Mouse (Mus musculus) gastrocnemius, postnatal 4 days (tissue): ENCODE data around the gene Clptm1. TPM values are rescaled to one million over a fixed set of nuclear protein-coding genes. Genes with fewer than 3 reads are reported as not detected.

Source experiments
- DNase-seq, 2 experiments: peaks; one replicate each; pipeline ENCODE4 v3.0.0; 2021 to 2022; ENCODE audit warnings: low spot score in 2 of 2, mixed read lengths in 2 of 2
- total RNA-seq, 2 experiments: library from RNA; stranded (reverse); gene quantifications; 2 replicates each; pipeline ENCODE4 v1.2.3; 2021

Clptm1 gene
- total RNA-seq, 2 experiments from 2014 or later = 51.9 to 62.0 TPM

DNA sequence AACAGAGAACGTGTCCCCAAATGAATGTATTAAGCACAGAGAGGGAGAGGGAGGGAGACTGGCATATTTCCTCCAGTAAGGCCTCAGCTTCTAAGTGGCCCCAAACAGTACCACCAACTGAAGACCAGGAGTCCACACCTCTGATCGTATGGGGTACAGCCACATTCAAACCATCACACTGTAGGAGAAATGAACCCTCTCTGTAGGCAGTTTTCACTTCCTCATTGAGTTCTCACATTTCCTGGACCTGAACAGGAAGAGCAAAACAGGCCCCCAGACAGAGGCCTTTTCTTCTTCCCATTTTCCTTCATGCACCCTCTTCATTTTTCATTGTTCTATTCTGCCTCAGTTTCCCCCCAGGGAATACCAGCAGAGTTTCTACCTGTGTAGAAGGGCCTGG lies 2.6 kb upstream of the Clptm1 start:
- no peak for DNase-seq

DNA sequence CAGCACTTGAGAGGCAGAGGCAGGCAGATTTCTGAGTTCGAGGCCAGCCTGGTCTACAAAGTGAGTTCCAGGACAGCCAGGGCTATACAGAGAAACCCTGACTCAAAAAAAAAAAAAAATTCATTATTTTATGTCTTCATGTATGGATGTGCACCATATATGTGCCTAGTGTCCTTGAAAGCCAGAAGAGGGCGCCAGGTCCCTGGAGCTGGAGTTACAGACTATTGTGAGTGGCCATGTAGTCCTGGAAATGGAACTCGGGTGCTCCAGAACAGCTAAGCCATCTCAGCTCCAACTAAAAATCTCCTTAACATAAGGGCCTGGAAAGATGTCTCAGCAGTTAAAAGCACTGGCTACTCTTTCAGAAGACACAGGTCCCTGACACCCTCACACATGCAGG lies 1.9 kb upstream of the Clptm1 start:
- DNase-seq = no peak

DNA sequence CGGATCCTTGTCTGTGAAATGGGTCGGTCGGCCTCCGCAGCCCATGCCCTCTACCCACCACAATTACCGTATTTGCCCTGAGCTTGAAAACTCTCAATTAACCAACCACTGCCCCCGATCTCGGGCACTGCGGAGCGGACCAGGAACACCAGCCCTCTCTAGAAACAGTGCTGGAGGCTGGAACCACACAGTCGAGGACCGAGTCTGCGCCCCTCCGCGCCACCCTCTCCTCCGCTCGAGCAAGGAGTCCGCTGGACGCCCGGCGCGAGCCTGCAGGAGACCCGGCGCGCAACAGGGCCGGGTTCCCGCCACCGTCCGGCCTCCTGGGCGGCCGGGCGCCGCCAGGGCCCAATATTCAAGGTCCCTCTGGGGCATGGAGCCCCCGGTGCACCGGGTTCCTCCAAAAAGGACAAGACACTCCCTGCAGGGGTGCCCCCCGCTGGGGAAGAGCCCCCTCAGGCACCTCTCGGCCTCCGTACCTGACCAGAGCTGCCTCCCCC lies 328 bp downstream of the Clptm1 start:
- no peak for DNase-seq

DNA sequence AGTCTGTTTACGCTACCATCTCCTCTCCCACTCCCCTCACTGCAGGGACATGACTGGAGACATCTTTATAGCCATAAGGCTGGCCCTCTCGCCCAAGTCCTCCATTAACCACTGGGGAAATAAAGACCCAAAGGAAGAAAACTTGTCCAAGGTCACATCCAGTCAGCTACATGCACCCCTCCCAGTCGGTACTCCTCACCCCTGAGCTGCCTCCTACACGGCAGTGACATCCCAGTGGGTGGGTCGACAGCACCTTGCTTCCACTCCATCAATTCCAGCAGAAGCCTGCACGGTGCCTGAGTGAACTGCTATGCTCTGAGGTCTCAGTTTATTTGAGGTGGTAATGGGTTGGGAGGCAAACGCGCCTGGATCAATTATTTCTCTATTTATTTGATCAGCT lies 893 bp downstream of the Clptm1 start:
- DNase-seq = no peak

DNA sequence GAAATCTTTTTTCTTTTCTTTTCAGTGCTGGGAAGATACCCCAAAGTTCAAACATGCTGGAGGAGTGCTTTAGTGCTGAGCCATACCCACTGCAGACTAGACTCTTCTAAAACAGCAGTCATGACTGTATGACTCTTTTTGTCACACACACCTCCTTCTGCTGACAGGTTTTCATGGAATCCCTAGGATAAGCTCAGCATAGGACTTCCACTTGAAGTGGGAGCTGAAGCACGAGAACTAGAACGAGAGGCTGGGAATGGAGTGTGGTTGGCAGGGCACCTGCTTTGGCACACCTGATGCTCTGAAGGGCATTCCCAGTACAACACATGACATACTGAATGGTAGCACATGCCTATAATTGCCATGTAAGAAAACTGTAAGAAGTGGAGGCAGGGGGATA lies 12.2 kb downstream of the Clptm1 start:
- DNase-seq = no peak

DNA sequence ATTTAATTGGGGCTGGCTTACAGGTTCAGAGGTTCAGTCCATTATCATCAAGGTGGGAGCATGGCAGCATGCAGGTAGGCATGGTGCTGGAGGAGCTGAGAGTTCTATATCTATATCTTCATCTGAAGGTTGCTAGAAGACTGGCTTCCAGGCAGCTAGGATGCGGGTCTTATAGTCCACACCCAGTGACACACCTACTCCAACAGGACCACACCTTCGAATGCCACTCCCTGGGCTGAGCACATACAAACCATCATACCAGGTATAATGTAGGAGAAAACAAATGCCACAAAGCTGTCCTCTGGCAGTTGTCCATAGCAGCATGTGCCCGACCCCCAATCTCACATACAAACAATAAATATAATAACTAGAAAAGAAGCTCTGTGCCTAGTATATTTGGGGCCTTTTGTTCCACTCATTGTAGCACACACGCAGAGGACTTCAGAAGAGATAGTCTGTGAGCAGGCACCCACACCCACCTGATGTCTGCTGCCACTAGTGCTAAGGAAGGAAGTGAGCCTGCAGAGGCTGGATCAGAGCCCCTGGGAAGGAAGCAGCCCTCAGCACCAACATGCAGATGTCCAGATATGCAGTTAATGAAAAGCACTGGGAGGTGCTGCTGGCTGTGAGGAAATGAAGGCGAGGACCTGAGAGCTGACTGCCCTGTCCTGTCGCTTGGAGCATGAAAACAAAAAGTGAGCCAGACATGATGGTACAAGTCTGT lies 13.6 kb downstream of the Clptm1 start:
- DNase-seq = no peak

DNA sequence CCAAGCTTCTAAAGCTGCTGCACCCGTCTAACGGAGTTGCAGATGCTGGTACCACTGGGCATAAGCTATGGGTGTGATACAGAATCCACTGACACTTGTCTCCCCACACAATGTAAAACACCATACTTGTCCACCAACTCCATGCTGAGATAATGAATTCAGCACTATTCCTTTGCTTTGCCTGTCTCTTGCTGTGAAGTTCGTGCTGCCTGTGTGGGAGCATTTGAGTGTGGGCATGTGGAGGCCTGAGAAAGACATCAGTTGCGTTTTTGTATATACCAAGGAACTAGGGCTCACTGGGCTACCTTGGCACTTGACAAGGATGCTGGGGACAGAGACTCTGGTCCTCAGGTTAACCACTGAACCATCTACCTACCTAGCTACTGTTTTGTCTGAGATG lies 23.6 kb downstream of the Clptm1 start:
- no peak for DNase-seq

DNA sequence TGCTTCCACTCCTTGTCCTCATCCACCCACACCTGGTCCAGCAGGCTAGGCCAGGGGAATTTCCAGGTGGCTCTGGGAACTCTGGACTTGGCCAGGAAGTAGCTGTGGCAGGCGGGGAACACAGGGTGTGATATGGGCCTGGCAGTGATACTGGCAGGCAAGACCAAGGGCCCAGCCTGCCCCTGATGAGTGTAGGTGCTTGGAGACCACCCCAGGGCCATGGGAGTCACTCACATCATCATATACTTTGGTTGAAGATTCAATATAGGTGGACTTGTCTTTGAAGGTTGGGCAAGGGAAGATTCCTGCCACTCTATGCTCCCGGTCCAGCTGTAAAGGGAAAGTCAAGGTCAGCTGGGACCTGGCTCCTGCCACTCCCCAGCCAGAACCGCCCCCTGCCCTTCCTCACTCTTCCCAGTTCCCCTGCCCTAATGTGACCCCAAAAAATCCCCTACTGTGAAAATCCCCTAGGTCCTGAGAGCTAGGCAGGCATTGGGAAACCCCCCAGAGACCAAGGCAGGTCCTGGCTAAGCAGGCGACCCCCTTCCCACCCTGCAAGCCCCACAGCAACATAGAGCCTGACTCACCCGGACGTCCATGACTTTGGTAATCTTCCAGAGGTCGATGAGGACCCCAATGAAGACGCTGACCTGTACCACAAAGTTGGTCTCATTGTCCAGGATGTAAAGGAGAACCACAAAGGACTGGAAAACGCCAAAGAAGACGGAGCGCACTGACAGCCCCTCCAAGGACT lies 29.6 kb downstream of the Clptm1 start:
- DNase-seq = no peak

DNA sequence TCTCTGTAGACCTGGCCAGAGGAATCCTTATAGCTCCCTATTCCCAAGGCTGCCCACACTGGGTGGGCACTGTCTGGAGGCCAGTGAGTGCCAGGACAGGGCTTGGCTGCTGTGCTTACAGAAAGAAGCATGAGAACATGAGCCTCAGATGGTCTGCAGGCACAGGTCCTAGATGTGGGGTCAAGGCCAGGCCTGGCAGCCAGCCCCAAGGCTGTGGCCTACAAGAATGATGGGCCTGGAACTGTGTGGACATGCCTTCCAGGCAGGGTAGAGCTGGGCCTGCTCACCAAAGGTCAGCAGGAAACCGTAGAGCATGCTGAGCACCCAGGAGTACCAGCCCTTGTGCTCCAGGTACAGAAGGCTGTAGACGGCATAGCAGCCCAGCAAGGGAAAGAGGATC lies 30.2 kb downstream of the Clptm1 start:
- no peak for DNase-seq

DNA sequence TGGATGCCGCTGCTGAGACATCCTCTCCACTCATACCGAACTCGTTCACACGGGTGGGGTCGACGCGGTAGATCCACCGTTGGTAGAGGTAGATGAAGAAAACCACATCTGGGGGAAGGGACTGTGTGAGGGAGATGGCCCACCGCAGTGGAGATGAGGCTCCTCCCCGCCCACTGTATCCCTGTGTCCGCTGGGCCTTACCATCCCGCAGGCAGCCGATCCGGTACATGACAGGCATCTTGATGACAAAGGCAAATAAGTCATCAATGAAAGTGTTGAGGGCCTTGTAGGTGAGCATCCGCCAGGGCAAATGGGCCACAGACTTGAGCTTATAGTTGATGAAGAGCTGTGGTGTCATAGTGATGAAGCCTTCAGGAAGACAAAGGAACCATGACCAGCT lies 31.0 kb downstream of the Clptm1 start:
- no peak for DNase-seq

DNA sequence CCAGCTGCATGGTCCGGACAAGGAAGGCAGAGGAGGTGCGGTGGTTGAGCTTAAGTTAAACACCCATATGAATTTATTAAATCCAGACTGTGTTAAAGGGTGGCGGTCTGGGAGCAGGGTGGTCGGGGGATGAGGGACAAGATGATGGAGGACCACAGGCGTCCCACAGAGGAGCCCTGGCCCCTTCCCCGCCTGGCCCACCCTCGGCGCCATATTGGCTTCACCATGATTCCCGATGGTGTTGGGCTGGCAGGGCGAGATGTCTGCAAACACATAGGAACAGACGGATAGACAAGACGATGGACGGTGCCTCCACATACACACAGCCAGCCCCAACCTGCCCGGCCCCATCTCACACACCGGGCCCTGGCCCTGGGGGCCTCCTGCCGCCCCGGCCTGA lies 31.6 kb downstream of the Clptm1 start:
- DNase-seq = no peak

DNA sequence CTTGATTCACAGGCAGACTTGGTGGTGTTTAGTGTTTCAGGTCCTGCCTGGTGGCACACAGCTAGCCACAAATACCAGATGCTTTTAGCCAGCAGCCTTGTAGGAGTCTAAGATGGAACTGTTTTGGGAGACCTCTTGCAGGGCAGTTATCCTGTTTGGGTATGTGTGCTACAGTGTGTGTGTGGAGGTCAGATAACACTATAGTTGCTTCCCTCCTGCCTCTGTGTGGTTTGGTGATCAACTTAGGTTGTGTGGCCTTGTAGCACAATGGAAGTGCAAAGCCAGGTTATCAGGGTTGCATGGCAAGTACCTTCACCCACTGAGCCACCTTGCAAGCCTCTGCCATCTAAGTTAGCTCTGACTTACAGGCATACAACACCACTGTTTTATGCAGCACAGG lies 32.1 kb downstream of the Clptm1 start:
- DNase-seq = no peak

DNA sequence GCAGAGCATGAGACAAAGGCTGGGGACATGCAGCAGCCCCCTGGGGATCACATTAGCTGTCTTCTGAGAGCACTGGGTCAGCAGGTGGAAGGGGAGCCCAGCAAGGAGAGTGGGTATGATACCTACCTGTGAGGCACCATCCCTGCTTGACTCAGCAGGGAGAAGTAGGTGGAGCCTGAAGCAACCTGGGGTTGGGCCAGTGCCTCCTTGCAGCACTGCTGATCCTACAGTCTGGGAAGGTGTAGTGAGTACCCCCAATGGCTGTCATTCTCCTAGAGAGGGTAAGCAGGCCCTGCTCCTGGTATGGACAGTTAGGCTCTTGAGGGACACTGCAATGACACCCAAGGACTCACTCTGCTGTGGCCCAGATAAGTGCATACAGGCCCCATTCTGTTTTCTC lies 32.6 kb downstream of the Clptm1 start:
- DNase-seq = no peak

DNA sequence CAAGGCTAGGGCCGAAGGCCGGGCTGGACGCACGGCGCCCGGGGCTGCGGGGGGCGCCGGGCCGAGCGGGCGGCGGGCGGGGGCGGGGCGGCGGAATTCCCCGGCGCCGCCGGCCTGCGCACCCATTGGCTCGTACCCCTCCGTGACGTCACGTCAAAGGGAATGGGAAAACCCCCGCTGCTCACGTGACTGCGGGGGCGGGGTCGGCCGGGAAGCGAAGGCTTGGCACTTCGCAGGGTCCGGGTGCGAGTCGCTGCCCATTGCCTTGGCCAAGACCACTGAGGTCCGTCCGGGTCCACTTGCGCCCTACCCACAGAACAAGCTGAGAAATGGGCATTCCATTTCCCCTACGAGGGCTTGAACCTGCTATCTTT lies 35.5 kb downstream of the Clptm1 start, which contains the start of gene Relb:
Relb (minus strand) TSS at position 78 of the 374 bp plus-strand sequence.
- DNase-seq = peak; percentile 92

DNA sequence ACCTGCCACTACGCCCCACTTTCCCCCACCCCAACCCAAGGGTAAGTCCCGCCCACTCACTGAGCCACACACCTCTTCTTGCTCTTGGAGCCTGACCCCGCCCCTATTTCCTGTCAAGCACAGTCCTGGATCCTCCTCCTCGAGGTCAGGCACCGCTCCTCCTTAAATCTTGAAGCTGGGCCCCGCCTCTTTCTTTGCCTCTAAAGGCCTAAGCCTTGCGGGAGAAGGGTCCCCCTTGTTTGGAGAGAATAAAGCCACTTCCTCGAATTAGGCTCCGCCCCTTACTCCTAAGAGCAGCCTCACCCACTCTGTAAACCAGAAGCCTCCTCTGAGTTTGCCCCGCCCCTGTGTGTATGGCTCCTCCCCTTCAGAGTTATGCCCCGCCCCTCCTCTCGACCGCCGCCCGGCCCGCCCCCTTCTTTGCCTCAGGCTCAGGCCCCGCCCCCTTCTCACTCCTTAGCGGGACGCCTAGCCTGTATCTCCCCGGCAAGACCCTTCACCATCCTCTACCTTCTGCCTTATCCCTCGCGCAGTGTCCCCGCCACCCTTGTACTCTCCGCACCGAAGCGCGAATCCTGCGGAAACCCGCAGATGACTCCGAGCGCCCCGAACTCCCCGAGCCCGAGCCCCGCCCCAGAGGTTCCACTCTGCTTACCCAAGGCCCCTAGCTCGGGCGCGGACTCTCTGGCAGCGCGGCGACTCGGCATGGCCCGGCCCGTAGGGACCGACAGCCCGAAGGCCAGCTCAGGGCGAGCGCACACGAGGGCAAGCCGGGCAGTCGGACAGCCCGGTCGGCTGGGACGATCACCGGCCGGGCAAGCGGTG lies 36.1 kb downstream of the Clptm1 start:
- peak; percentile 87 to 92 for DNase-seq

DNA sequence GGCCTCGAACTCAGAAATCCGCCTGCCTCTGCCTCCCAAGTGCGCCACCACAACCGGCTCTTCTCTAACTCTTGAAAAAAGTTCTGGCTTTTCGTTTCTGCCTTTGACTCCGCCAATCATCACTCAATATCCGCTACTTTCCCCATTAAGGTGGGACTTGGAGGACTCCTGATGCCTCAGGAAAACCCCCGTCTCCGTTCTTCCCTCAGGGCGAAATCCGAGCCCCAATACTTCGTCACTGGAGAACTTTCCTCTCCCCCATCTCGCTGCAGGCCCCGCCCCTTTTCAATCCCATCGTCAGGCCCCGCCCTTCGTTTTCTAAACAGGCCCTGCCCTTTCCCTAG lies 36.7 kb downstream of the Clptm1 start:
- DNase-seq = no peak

DNA sequence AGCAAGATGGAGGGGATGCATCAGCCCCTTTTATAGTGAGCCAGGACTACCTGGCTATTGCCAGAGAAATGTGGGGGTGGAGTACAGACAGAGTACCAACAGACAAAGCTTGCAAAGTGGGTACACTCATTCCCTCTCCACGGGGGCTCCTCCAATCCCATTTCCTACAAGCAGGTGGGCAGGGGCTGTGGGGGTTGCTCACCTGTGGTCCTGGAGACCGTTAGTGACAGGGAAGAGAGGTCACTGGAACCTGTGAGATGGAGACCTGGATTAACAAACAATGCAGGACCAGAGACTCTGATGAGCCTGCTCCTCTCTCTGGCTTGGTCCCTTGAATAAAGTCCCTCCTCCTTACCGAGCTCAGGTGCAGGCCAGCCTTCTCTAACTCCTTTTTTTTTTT lies 37.1 kb downstream of the Clptm1 start:
- DNase-seq = no peak

DNA sequence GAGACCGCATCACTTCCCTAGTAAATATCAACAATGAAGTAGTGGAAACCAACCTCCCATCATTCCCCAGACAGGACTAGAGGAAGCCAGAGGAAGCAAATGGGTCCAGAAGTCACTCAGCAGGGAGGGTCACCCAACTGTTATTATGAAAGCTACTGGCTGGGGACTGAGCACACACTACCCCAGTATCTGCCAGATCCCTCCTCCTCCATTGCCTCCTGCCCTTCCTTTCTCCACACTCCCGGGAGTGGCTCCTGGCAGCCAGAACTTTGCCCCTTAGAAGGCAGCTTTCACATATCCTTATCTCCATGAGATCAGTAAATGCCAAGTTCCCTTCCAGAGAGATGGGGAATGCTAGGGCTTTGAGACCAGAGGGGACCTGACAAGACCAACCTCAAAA lies 41.4 kb downstream of the Clptm1 start:
- DNase-seq = no peak

DNA sequence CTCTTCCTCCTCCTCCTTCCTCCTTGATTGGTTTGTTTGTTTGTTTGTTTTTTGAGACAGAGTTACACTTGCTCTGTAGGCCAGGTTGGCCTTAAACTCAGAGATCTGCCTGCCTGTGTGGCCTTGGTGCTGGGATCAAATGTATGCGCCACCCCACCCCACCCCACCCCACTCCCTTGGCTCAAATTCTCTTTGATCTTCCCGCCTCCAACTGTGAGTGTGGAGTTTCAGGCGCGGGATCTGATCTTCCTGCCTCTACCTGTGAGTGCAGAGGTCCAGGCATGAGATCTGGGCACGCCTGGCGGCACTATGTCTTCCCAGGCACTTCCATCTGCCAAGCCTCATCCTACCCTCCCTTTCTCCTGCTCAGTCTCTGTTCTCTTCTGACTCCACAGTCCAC lies 42.6 kb downstream of the Clptm1 start:
- DNase-seq = no peak

DNA sequence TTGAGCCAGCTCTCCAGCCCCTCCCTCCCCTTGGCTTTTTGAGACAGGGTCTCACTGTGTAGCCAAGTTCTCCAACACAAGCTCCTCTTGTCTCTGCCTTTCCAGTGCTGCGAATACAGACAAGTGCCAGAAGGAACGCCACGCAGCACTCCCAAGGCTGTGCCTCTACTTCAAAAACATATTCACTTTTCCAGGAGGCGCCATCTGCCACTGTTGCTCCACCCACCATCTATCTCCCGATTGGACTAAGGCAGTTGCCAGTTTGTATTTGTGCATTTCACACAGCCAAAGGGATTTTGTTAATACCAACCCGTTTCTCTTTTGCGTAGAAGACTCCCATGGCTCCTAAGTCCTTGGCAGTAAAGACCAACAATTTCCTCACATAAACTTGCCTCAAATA lies 44.0 kb downstream of the Clptm1 start:
- no peak for DNase-seq

DNA sequence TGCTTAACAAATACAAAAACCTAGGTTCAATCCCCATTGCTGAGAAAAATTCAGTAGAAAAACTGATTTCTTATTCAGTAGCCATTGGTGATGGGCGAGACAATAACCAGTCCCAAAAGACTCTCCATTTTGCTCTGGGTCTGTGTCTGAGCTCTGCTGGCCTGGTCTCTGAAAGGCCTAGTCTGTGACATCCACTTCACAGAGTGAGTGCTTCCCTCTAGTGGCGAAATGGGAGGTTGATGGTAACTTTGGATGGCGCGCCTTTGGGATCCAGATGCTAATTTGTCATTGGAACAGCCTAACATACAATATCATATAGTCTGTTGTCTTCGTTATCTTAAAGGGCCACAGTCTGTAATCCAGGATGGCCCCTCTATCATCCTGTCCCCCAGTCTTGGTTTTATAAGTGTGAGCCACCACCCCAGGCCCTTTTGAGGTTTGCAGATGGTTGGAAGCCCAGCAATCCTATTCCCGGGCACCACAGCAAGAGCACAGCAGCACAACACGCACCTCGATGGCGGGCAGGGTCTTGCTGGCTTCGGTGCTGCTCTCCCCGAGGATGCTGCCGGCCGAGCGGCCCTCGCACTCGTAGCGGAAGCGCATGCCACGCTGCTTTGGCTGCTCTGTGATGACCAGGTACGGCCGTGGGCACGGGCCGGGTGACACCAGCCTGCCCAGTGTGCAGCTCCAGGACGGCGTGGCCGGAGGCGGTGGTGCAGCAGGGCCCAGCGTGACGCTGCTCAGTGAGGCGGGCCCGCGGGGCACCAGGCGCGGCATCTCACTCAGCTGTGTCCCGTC lies 45.6 kb downstream of the Clptm1 start:
- peak in 1 of 2 experiments; percentile 72 for DNase-seq
